Mouse (Mus musculus) embryonic fibroblast, embryonic 13.5 days (primary cell): ENCODE results near the gene Aldh3b2.

Experiments used
- CTCF ChIP-seq: IDR thresholded peaks from 2 replicates; pipeline ENCODE4 v1.5.1; 2011; ENCODE audit warnings: mild to moderate bottlenecking, control low read depth, low read length, moderate library complexity, borderline replicate concordance; ENCODE audit not compliant: insufficient read depth
- POLR2A ChIP-seq: IDR thresholded peaks from 2 replicates; pipeline ENCODE4 v1.6.1; 2011; ENCODE audit warnings: low read depth, mild to moderate bottlenecking, control low read depth, low read length, moderate library complexity

DNA sequence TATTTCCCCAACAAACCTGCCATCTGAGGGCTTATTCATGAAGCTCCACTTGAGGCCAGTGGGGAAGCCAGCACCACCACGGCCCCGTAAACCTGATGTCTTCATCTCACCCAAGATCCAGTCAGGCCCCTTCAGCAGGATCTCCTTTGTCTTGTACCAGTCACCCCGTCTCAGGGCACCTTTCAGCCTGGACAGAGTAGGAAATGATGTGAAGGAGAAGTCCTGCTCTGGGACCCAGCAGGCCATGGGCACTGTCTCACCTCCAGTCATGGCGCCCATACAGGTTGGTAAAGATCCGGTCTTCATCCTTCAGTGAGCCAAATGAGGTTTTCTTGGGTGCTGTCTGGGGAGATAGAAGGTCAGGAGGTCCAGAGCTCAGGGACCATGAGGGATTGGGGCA, 39.0 kb downstream of the Aldh3b2 start:
- no peak for TF ChIP-seq POLR2A
- TF ChIP-seq CTCF = no peak
